ENCODE assay signal across 9 mouse cellular contexts in the genomic region with DNA sequence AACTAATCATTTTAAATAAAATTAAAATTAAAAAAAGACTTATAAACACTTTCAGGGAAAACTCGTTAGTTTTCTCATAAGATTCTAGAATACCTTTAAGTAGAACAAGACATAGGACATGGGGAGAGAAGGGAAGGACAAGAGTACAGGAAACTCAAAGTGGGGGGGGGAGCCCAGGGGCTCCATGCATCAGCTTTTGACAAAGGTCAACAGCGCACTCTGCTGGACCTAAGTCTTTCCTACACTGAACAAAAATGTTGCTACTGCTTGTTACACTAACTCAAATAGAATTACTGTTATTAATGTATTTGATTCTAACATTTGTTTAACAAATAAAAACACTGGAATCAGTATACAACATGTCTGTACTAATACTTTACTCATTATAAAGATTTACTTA. TPM values are rescaled to one million over a fixed set of nuclear protein-coding genes. Genes with fewer than 3 reads are reported as not detected.
A peak's percentile ranks its signal among the peaks of the same experiment; 100 is the strongest.
DNase-seq lines count a peak whose midpoint lies in the region; ATAC-seq and TF ChIP-seq lines count a peak whose summit lies in the region.
"Had no signal": no experiment of that assay in that cellular context is flagged by ENCODE, and none has a peak within 500 bp of the region (broad histone marks: within the 10 kb centered on the region; RNA-seq: fewer than 3 reads in every experiment).

No protein-coding gene starts in this region.

- DNase-seq in forebrain, embryonic 14.5 days (ENCODE audit: low spot score): peak; percentile 74
- peak; percentile 66 for DNase-seq in CH12.LX (ENCODE audit: extremely low read depth)
- peak; percentile 4 for DNase-seq in c-Kit-negative CD71-positive TER-119-positive erythroid progenitor cells, embryonic 14.5 days (ENCODE audit: low read depth, low spot score)
- DNase-seq in gastrocnemius, postnatal 14 days: peak; percentile 50
- peak; percentile 18 to 19 for DNase-seq in layer of hippocampus, postnatal 36 days
- peak; percentile 13 to 59 for DNase-seq in thymus, postnatal 10 days (ENCODE audit: low spot score in 2 of 2)

- TF ChIP-seq CTCF in CH12.LX (conservative IDR thresholded peaks at IDR 0.05 in 1 of 2, IDR thresholded peaks at IDR 0.05 in 1 of 2; ENCODE audit: low read depth in 2 of 2, low read length in 2 of 2): peak; percentile 32 to 85
- TF ChIP-seq CTCF in olfactory bulb, adult 2 months (IDR thresholded peaks at IDR 0.05; ENCODE audit: insufficient read depth, low read depth, low read length): 0 out of 2 replicates have a peak, but pooled peaks have one; percentile 29

- no peak overlapping the region for H3K27ac ChIP-seq in forebrain, embryonic 14.5 days (ENCODE audit: low read depth, low read length)
- no peak overlapping the region for H3K27ac ChIP-seq in forebrain, embryonic 13.5 days
- no peak overlapping the region for H3K27ac ChIP-seq in CH12.LX (ENCODE audit: insufficient read depth, low read depth)
- H3K27ac ChIP-seq in olfactory bulb, adult 2 months (ENCODE audit: insufficient read depth, low read depth, low read length): no peak overlapping the region
- H3K27ac ChIP-seq: limb, embryonic 13.5 days had no signal

- TF ChIP-seq EP300 in CH12.LX (IDR thresholded peaks at IDR 0.05; ENCODE audit: low read length): no peak

- intact Hi-C loops in gastrocnemius, postnatal 14 days (cut with DNase I; ENCODE audit: low total_unique reads): loop anchor here (5.0 to 10.0 kb wide), 2 partner anchors 189 to 327 kb away; no protein-coding TSS in a partner anchor

- H3K4me3 ChIP-seq in forebrain, embryonic 14.5 days (ENCODE audit: low read depth, low read length): no peak overlapping the region
- H3K4me3 ChIP-seq in forebrain, embryonic 13.5 days: no peak overlapping the region
- H3K4me3 ChIP-seq in CH12.LX (replicated peaks in 1 of 3; ENCODE audit: low read depth in 2 of 3, low read length in 2 of 3, poor library complexity in 1 of 3): no peak overlapping the region
- H3K4me3 ChIP-seq in olfactory bulb, adult 2 months (ENCODE audit: insufficient read depth, low read depth, low read length): no peak overlapping the region
- H3K4me3 ChIP-seq: limb, embryonic 13.5 days had no signal

- no peaks in the 10 kb centered on the region for H3K36me3 ChIP-seq in forebrain, embryonic 14.5 days (ENCODE audit: control insufficient read depth, insufficient read depth, low read length)
- H3K36me3 ChIP-seq in forebrain, embryonic 13.5 days (ENCODE audit: poor library complexity, severe bottlenecking): no peaks in the 10 kb centered on the region
- peaks cover 14 to 33% of the 10 kb centered on the region in 2 experiments for H3K36me3 ChIP-seq in CH12.LX (replicated peaks in 1 of 2; ENCODE audit: control insufficient read depth in 1 of 2, insufficient read depth in 1 of 2, low read length in 1 of 2)
- H3K36me3 ChIP-seq: limb, embryonic 13.5 days had no signal

- no peak overlapping the region for H3K9ac ChIP-seq in forebrain, embryonic 14.5 days (ENCODE audit: low read length)
- no peak overlapping the region for H3K9ac ChIP-seq in forebrain, embryonic 13.5 days
- H3K9ac ChIP-seq in CH12.LX (ENCODE audit: insufficient read depth, low read depth): no peak overlapping the region
- H3K9ac ChIP-seq: limb, embryonic 13.5 days had no signal

- ATAC-seq in forebrain, embryonic 14.5 days: no peak
- ATAC-seq in forebrain, embryonic 13.5 days: no peak

- in situ Hi-C loops in CH12.LX (cut with MboI; ENCODE audit: low pct_ligation_motif_present, low pct_unique_long_range_greater_than_20kb, low sequenced_read_pairs): no loop called here

- no peak for TF ChIP-seq POLR2A in CH12.LX (IDR thresholded peaks at IDR 0.05; ENCODE audit: low read depth, low read length)
- no peak for TF ChIP-seq POLR2A in olfactory bulb, adult 2 months (IDR thresholded peaks at IDR 0.05; ENCODE audit: insufficient read depth, low read depth, low read length)

- WGBS in forebrain, embryonic 14.5 days: 66% methylated on average over 2 of the region's 2 CpGs
- WGBS in forebrain, embryonic 13.5 days: 58% methylated on average over 2 of the region's 2 CpGs
- whole genome bisulfite sequencing in olfactory bulb, adult 2 months: 63% methylated on average over 2 of the region's 2 CpGs

- H3K4me1 ChIP-seq in forebrain, embryonic 14.5 days (ENCODE audit: control insufficient read depth, insufficient read depth, low read length): no peaks in the 10 kb centered on the region
- H3K4me1 ChIP-seq in forebrain, embryonic 13.5 days: no peaks in the 10 kb centered on the region
- no peaks in the 10 kb centered on the region for H3K4me1 ChIP-seq in CH12.LX (ENCODE audit: control insufficient read depth in 1 of 2, insufficient read depth in 2 of 2)
- no peaks in the 10 kb centered on the region for H3K4me1 ChIP-seq in olfactory bulb, adult 2 months (ENCODE audit: control insufficient read depth, insufficient read depth, low read length)
- H3K4me1 ChIP-seq: limb, embryonic 13.5 days had no signal

- peak; percentile 91 for TF ChIP-seq RAD21 in CH12.LX (IDR thresholded peaks at IDR 0.05; ENCODE audit: low read depth, low read length)

- dilution Hi-C loops in CH12.LX (cut with MboI; ENCODE audit: extremely low pct_ligation_motif_present, extremely low pct_unique_long_range_greater_than_20kb, low sequenced_read_pairs): no loop called here

- no peaks in the 10 kb centered on the region for H3K27me3 ChIP-seq in forebrain, embryonic 14.5 days (replicated peaks; ENCODE audit: control insufficient read depth, insufficient read depth, low read length)
- no peaks in the 10 kb centered on the region for H3K27me3 ChIP-seq in forebrain, embryonic 13.5 days
- H3K27me3 ChIP-seq in CH12.LX (replicated peaks): no peaks in the 10 kb centered on the region
- H3K27me3 ChIP-seq: limb, embryonic 13.5 days had no signal

- H3K4me2 ChIP-seq in forebrain, embryonic 14.5 days (ENCODE audit: low read length): no peak overlapping the region
- no peak overlapping the region for H3K4me2 ChIP-seq in forebrain, embryonic 13.5 days
- H3K4me2 ChIP-seq in CH12.LX (ENCODE audit: insufficient read depth, low read depth, poor library complexity, severe bottlenecking): no peak overlapping the region
- H3K4me2 ChIP-seq: limb, embryonic 13.5 days had no signal

- no peaks in the 10 kb centered on the region for H3K79me2 ChIP-seq in CH12.LX (replicated peaks; ENCODE audit: control insufficient read depth, extremely low read depth, insufficient read depth, poor library complexity, severe bottlenecking)

- H3K9me3 ChIP-seq in forebrain, embryonic 14.5 days (replicated peaks; ENCODE audit: control insufficient read depth, low read length): no peaks in the 10 kb centered on the region
- H3K9me3 ChIP-seq in forebrain, embryonic 13.5 days (replicated peaks): no peaks in the 10 kb centered on the region
- no peaks in the 10 kb centered on the region for H3K9me3 ChIP-seq in CH12.LX (replicated peaks; ENCODE audit: low read length)
- H3K9me3 ChIP-seq: limb, embryonic 13.5 days had no signal

TF ChIP-seq in CH12.LX, 34 proteins besides CTCF, POLR2A, EP300 and RAD21:
- TF ChIP-seq SMC3 (IDR thresholded peaks at IDR 0.05; ENCODE audit: low read depth, low read length) (peak; percentile 79), IRF4 (IDR thresholded peaks at IDR 0.05; ENCODE audit: low read depth, low read length) (peak; percentile 19; the same call in 1 of the 2 replicates), TCF12 (IDR thresholded peaks at IDR 0.05; ENCODE audit: low read depth, low read length) (no peak), HCFC1 (IDR thresholded peaks at IDR 0.05; ENCODE audit: low read depth, low read length) (no peak), JUND (conservative IDR thresholded peaks at IDR 0.05; ENCODE audit: low read depth, low read length) (0 out of 2 replicates have a peak, but pooled peaks have one; percentile 12), MAZ (IDR thresholded peaks at IDR 0.05; ENCODE audit: low read depth, low read length) (peak; percentile 71; the same call in 1 of the 2 replicates), ZC3H11A (IDR thresholded peaks at IDR 0.05; ENCODE audit: low read depth, low read length) (0 out of 2 replicates have a peak, but pooled peaks have one; percentile 3), ZNF384 (IDR thresholded peaks at IDR 0.05; ENCODE audit: low read depth, low read length) (no peak)

RNA-seq across cellular contexts. Expression of gene Brip1, which starts 26.8 kb away (rescaled TPM):
- 3.5 and 3.7 TPM in 2 replicates for polyA plus RNA-seq in forebrain, embryonic 14.5 days (2014; fragmentation: Nextera tagmentation; extraction: Ambion mirVana)
- 6.1 and 7.6 TPM in 2 replicates for polyA plus RNA-seq in forebrain, embryonic 13.5 days (2015; fragmentation: Nextera tagmentation; extraction: Ambion mirVana)
- 21.1 and 28.1 TPM in 2 replicates for total RNA-seq in CH12.LX (2012; rRNA removed)
- total RNA-seq in CH12.LX (2014; rRNA removed): 24.9 and 31.1 TPM in 2 replicates
- 26.1 and 28.6 TPM in 2 replicates for polyA plus RNA-seq in CH12.LX (2012; ENCODE audit: insufficient read length, low read depth)
- under 1 TPM; 0.58 to 0.64 TPM for total RNA-seq in gastrocnemius, postnatal 14 days (2021)
- under 1 TPM; 0.12 to 0.25 TPM for total RNA-seq in layer of hippocampus, postnatal 36 days (2021)
- polyA plus RNA-seq in olfactory bulb, adult 2 months (2012; ENCODE audit: insufficient read depth, insufficient read length, low replicate concordance, missing spikeins): not detected in 2 replicates

Comparison
In these comparisons a context has a peak if more than half of its experiments do, and no peak if none do; other contexts are left out.
1. DNase-seq: peak in every context shown above with its lines; median percentile 74 in forebrain, embryonic 14.5 days; 66 in CH12.LX; 50 in gastrocnemius, postnatal 14 days; 36 in thymus, postnatal 10 days; 18 in layer of hippocampus, postnatal 36 days; 4 in c-Kit-negative CD71-positive TER-119-positive erythroid progenitor cells, embryonic 14.5 days.